Mouse (Mus musculus): ENCODE data around the gene Gaa.

Gaa gene

GRCm38 (mm10) chr11:119304904-119305712, 37.4 kb downstream of the Gaa start:
- DNase-seq (ENCODE audit: low spot score), result peak; percentile 18

GRCm38 (mm10) chr11:119306762-119307657, 39.3 kb downstream of the Gaa start:
- DNase-seq (ENCODE audit: low spot score), result no peak

GRCm38 (mm10) chr11:119307658-119307867, 39.9 kb downstream of the Gaa start, which contains the start of gene Card14:
Card14 (plus strand) TSS chr11:119307768.
- no peak for DNase-seq (ENCODE audit: low spot score)

- no peak for DNase-seq (ENCODE audit: low spot score)
Observed at GRCm38 (mm10) chr11:119307916-119308315, 40.2 kb downstream of the Gaa start.

- DNase-seq (ENCODE audit: low spot score), result no peak
Observed at GRCm38 (mm10) chr11:119310621-119311020, 42.9 kb downstream of the Gaa start.

- DNase-seq (ENCODE audit: low spot score), result no peak
Observed at GRCm38 (mm10) chr11:119314252-119314936, 46.7 kb downstream of the Gaa start.

GRCm38 (mm10) chr11:119316720-119317119, 49.0 kb downstream of the Gaa start:
- no peak for DNase-seq (ENCODE audit: low spot score)

- no peak for DNase-seq (ENCODE audit: low spot score)
Observed at GRCm38 (mm10) chr11:119322521-119322920, 54.8 kb downstream of the Gaa start.

GRCm38 (mm10) chr11:119325068-119325467, 57.4 kb downstream of the Gaa start:
- DNase-seq (ENCODE audit: low spot score), result no peak

- no peak for DNase-seq (ENCODE audit: low spot score)
Observed at GRCm38 (mm10) chr11:119330592-119330991, 62.9 kb downstream of the Gaa start.

GRCm38 (mm10) chr11:119331970-119332369, 64.3 kb downstream of the Gaa start:
- no peak for DNase-seq (ENCODE audit: low spot score)
